Mouse (Mus musculus) kidney, adult 2 months (tissue): Measurements from ENCODE around the gene Galntl6. TPM values are rescaled to one million over a fixed set of nuclear protein-coding genes. Genes with fewer than 3 reads are reported as not detected.

Source experiments
- DNase-seq: peaks from one replicate; pipeline ENCODE4 v3.0.0; 2021
- H3K27ac ChIP-seq: fragments of 200-500 bp; 2 replicates; pipeline ENCODE4 v1.5.1; 2012; ENCODE audit warnings: low read depth, low read length, control low read depth, inconsistent platforms; ENCODE audit not compliant: insufficient read depth
- H3K27me3 ChIP-seq: fragments of 200-500 bp; replicated peaks from 2 replicates; pipeline ENCODE4 v1.6.1; 2012; ENCODE audit warnings: mild to moderate bottlenecking, moderate library complexity, low read length, inconsistent platforms; ENCODE audit not compliant: control insufficient read depth, insufficient read depth
- H3K36me3 ChIP-seq: fragments of 200-500 bp; 2 replicates; pipeline ENCODE4 v1.6.1; 2012; ENCODE audit warnings: mild to moderate bottlenecking, moderate library complexity, low read length, inconsistent platforms; ENCODE audit not compliant: control insufficient read depth, insufficient read depth
- H3K4me1 ChIP-seq: fragments of 200-500 bp; 2 replicates; pipeline ENCODE4 v1.6.1; 2011; ENCODE audit warnings: low read length; ENCODE audit not compliant: control insufficient read depth, insufficient read depth
- H3K4me3 ChIP-seq: fragments of 200-500 bp; 2 replicates; pipeline ENCODE4 v1.5.1; 2011; ENCODE audit warnings: mild to moderate bottlenecking, low read depth, low read length, control low read depth; ENCODE audit not compliant: insufficient read depth
- CTCF ChIP-seq: fragments of 200-500 bp; conservative IDR thresholded peaks from 2 replicates; pipeline ENCODE4 v1.5.1; 2011; ENCODE audit warnings: low read depth, mild to moderate bottlenecking, control low read depth, low read length, moderate library complexity, mixed read lengths; ENCODE audit not compliant: insufficient read depth, insufficient read length
- POLR2A ChIP-seq: fragments of 200-500 bp; IDR thresholded peaks from one replicate; pipeline ENCODE4 v1.6.1; 2011; ENCODE audit warnings: low read depth, low read length, control low read depth
- WGBS: fragments of 180-500 bp; shearing (Covaris S2); methylation state at CpG from one replicate; pipeline ENCODE4 v1.1.7; 2018; 5-methylcytosine and 5-hydroxymethylcytosine counted together
- polyA plus RNA-seq: library from polyadenylated mRNA; depleted of rRNA; stranded (reverse); fragments of >200 nt; gene quantifications from 2 replicates; pipeline ENCODE4 v1.2.3, GENCODE M21; 2012

The Galntl6 gene
- polyA plus RNA-seq, 1 experiment = not detected

DNA sequence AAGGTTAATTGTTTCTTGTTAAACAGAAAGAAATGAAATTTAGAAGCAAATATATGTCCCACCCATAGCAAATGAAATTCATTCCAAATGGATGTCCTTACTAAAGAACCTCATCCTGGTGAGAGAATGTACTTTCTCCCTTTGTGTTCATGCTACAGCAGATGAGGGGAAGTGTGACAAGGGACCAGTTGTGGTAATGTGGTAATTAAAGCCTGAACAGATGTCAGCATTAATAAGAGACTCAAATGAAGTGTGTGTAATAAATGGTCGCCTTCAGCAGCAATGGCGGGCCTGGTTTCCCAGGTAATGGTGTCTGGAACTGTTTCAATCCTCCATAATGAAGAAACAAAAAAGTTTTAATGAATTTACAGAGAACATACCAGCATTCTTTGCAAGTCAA is 158.7 kb downstream of the Galntl6 start:
- 83% methylated on average over 2 of the region's 2 CpGs for WGBS
- TF ChIP-seq POLR2A (no peak), CTCF (no peak)

DNA sequence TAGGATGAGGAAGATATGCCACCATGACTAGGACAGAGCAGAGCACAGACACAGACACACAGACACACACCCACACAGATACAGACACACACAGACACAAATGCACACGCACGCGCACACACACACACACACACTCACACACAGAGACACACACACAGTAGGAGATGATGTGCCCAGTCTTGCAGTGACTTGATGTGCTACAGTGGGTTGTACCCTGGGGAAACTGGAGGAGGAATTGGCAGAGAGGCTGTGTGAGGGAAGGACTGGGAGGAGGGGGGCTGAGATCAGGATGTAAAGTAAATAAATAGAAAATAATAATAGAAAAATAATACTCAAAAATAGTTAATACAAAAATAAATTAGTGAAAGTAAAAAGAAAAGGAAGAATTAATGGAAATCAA is 174.5 kb downstream of the Galntl6 start:
- no peak for TF ChIP-seq CTCF
- TF ChIP-seq POLR2A = no peak
- Histone ChIP-seq H3K4me1 (no peaks in the 10 kb centered on the region), H3K27ac (no peak overlapping the region), H3K4me3 (no peak overlapping the region), H3K36me3 (no peaks in the 10 kb centered on the region), H3K27me3 (no peaks in the 10 kb centered on the region)
- no peak for DNase-seq
- WGBS = 92% methylated on average over 3 of the region's 3 CpGs

More for the DNA sequence above, 158.7 kb downstream of the Galntl6 start:
- H3K27me3 ChIP-seq = no peaks in the 10 kb centered on the region
- H3K4me3 ChIP-seq = no peak overlapping the region
- no peak overlapping the region for H3K27ac ChIP-seq
- no peaks in the 10 kb centered on the region for H3K36me3 ChIP-seq
- DNase-seq = no peak
- H3K4me1 ChIP-seq = no peaks in the 10 kb centered on the region

DNA sequence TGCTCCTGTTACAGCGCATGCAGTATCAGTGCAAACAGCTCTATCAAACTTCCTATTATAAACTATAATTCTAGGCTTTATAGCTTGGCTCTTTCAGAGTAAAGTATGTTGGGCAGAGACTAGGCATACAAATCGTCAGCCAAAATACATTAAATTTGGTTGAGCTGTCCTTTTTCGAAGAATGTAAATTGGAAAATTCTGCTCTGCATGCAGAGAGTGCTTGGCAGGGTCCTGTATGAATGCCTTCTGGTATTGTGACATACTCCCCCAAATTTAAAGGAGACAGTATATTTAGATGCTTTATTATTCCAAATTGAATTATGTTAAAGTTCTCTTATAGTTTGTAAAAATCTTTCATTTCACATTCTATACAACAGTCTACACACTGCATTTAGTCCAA is 220.7 kb downstream of the Galntl6 start:
- DNase-seq = no peak
- no peak for TF ChIP-seq POLR2A
- TF ChIP-seq CTCF = no peak
- no peak overlapping the region for H3K4me3 ChIP-seq
- H3K27ac ChIP-seq = no peak overlapping the region
- H3K27me3 ChIP-seq = no peaks in the 10 kb centered on the region
- WGBS = 81% methylated on average over 3 of the region's 3 CpGs
- H3K36me3 ChIP-seq = no peaks in the 10 kb centered on the region
- no peaks in the 10 kb centered on the region for H3K4me1 ChIP-seq

DNA sequence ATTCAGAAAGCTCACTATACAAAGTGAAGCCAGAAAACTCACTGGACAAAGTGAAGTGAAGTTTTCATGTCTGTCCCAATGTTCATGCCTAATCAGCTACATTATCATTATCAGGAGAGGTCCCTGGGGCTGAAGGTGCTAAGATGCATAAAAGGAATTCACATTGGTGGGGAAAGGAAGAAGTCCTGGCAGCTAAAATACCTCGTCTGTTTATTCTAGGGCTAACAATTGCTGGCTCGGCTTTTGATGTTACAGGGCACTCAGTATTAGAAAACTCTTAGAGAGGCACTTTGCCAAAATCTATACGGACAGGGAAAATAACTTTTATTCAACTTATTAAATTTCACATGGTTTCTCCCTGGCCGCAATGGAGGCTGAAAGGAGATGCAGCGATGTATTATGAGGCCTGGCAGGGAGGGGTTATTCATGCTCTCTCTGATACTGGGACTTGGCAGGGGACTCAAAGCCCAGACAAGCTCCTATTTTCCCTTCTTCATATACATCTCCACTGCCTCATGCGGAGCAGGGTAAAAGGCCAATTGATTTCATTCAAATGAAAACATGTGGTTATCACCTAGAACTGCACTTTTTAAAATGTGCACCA is 234.5 kb downstream of the Galntl6 start:
- H3K27me3 ChIP-seq = no peaks in the 10 kb centered on the region
- 53% methylated on average over 6 of the region's 6 CpGs for WGBS
- DNase-seq = no peak
- H3K4me1 ChIP-seq = no peaks in the 10 kb centered on the region
- TF ChIP-seq POLR2A (no peak), CTCF (no peak)
- no peaks in the 10 kb centered on the region for H3K36me3 ChIP-seq
- no peak overlapping the region for H3K27ac ChIP-seq
- no peak overlapping the region for H3K4me3 ChIP-seq

DNA sequence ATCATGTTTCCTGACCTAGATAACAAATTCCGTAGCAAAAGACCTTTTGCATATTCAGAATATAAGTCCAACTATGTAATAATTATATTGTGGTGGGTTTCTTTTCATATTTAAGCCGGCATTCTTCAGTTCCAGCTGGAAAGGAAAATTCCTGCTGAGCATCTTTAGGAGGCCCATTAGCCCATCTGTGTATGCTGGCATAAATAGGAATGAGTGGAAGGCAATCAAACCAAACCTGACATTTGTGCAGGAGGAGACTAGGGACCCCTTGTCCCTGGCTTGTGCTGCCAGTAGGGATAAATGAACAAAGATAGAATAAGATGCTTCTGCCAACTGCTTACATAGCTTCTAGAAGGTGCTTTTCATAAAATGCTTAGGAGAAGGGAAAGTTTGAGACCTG is 243.4 kb downstream of the Galntl6 start:
- Histone ChIP-seq H3K27ac (no peak overlapping the region), H3K27me3 (no peaks in the 10 kb centered on the region), H3K36me3 (no peaks in the 10 kb centered on the region), H3K4me1 (no peaks in the 10 kb centered on the region), H3K4me3 (no peak overlapping the region)
- TF ChIP-seq CTCF (no peak), POLR2A (no peak)
- 84% methylated on average over 2 of the region's 2 CpGs for WGBS
- DNase-seq = no peak

DNA sequence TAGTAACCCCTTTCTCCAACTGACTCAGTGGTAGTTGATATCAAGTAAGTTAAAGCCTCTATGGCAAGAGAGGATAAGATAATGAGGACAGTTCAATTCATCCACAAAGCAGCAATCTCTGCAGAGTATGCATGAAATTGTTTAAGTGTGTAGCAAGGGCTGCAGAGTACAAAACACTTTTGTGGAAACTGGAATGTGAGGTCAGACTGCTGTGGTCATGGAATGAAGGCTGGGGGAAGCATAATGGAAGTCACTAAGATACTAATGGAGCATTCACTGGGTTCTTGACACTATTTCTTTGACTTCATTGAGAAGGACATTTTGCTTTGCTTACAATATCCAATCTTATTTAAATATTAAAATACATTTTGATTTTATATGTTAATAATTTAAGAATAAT is 252.4 kb downstream of the Galntl6 start:
- H3K4me3 ChIP-seq = no peak overlapping the region
- H3K4me1 ChIP-seq = no peaks in the 10 kb centered on the region
- TF ChIP-seq POLR2A = no peak
- no peak for TF ChIP-seq CTCF
- DNase-seq = no peak
- no peaks in the 10 kb centered on the region for H3K27me3 ChIP-seq
- no peaks in the 10 kb centered on the region for H3K36me3 ChIP-seq
- no peak overlapping the region for H3K27ac ChIP-seq

DNA sequence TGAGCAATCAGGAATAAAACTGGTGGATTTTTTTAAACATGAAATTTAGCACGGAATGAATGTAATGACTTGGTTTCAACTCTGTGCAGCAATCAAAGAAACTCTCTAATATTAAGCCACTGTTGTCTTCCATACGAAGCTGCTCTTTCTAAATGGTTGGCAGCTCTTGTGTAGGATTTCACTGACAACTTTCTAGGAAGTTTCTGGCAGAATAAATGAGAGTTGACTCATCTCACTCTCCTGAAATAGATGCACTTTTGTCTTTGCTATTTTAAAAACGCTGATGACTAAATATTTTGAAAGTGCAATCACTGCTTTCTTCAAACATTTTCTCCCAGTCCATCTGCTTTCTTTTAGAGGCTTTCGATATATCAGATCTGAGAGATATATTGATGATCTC is 256.8 kb downstream of the Galntl6 start:
- TF ChIP-seq CTCF (no peak), POLR2A (no peak)
- no peaks in the 10 kb centered on the region for H3K4me1 ChIP-seq
- DNase-seq = no peak
- H3K27ac ChIP-seq = no peak overlapping the region
- 71% methylated on average over 4 of the region's 4 CpGs for WGBS
- no peaks in the 10 kb centered on the region for H3K36me3 ChIP-seq
- H3K4me3 ChIP-seq = no peak overlapping the region
- no peaks in the 10 kb centered on the region for H3K27me3 ChIP-seq

DNA sequence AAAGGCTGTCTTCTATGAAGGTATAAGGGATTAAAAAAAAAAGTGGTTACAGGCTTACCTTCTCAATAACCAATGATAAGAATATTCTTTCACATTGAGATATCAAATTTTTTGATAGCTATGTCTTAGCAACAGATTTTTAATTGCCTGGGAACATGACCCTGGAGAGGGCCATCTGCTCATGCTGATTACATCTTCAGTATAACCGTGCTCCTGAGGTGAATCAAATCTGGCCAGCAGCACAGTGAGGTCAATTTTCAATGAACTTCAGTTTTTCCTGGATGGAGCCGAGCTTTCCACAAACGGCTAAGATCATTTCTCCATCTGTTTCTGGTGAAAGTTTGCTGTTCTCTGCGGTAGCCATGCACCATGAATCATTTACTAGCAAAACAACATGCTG is 306.0 kb downstream of the Galntl6 start:
- no peak overlapping the region for H3K4me3 ChIP-seq
- no peak for DNase-seq
- H3K27ac ChIP-seq = no peak overlapping the region
- H3K27me3 ChIP-seq = no peaks in the 10 kb centered on the region
- H3K36me3 ChIP-seq = no peaks in the 10 kb centered on the region
- WGBS = 43% methylated on average over 4 of the region's 4 CpGs
- no peak for TF ChIP-seq POLR2A
- no peak for TF ChIP-seq CTCF
- H3K4me1 ChIP-seq = no peaks in the 10 kb centered on the region
